Mouse (Mus musculus): ENCODE results near the gene Mrpl24. TPM values are rescaled to one million over a fixed set of nuclear protein-coding genes. Genes with fewer than 3 reads are reported as not detected.

Gene Mrpl24
- polyA plus RNA-seq, 1 experiment from 2014 or later, result 67.9 TPM

DNA sequence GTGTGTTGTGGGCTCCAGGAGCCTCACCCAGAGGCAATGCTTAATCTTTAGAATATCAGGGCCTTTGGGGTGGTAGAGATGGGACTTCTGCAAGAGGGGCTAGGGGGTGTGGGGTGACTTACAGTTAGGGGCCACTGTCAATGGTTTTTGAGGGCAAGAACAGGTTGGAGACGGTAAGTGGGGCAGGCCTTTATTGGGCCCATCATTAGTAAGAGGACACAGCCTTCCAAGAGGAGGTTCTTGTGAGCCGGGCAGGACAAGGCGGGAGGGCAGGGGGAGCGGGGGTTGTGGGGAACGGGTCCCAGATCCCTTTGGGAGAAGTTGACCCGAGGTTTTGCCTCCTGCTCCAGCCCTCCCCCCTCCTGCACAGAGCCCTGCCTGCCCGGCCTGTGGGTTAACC is 5.8 kb upstream of the Mrpl24 start:
- Histone ChIP-seq H3K27ac (replicated peaks in 1 of 2; ENCODE audit: control insufficient read depth in 1 of 2, insufficient read depth in 1 of 2, low read depth in 2 of 2, low read length in 2 of 2) (no peak overlapping the region), H3K4me1 (ENCODE audit: control insufficient read depth in 2 of 2, insufficient read depth in 2 of 2, low read length in 2 of 2) (peaks cover 18 to 30% of the 10 kb centered on the region in 2 experiments), H3K36me3 (ENCODE audit: control insufficient read depth, insufficient read depth, low read length) (peaks cover 47% of the 10 kb centered on the region), H3K4me2 (ENCODE audit: low read length) (no peak overlapping the region), H3K27me3 (ENCODE audit: control insufficient read depth, insufficient read depth, low read length) (no peaks in the 10 kb centered on the region), H3K9me3 (ENCODE audit: control insufficient read depth, low read length) (no peaks in the 10 kb centered on the region), H3K4me3 (ENCODE audit: control insufficient read depth in 1 of 2, insufficient read depth in 1 of 2, low read depth in 1 of 2, low read length in 2 of 2) (no peak overlapping the region), H3K9ac (ENCODE audit: low read length) (no peak overlapping the region)
- 75% methylated on average over 7 of the region's 7 CpGs for WGBS
- no peak for ATAC-seq (ENCODE audit: insufficient number of reproducible peaks, insufficient read depth, low FRiP score, low read depth)

DNA sequence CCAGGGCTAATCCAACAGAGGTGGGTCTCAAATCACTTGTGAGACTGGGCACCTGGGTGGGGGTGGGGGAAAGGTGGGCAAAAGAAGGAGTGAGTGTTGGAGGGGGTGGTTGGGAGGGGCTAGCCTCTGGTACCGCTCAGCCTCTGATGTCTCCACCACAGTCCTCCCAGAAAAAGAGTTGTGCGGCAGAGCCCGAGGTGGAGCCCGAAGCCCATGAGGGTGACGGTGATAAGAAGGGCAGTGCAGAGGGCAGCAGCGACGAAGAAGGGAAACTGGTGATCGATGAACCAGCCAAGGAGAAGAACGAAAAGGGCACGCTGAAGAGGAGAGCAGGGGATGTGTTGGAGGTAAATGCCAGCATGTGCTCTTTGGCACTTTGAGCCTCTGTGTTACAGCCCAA is 5.4 kb upstream of the Mrpl24 start:
- Histone ChIP-seq H3K9me3 (ENCODE audit: control insufficient read depth, low read length) (no peaks in the 10 kb centered on the region), H3K9ac (ENCODE audit: low read length) (no peak overlapping the region), H3K4me3 (ENCODE audit: control insufficient read depth in 1 of 2, insufficient read depth in 1 of 2, low read depth in 1 of 2, low read length in 2 of 2) (no peak overlapping the region), H3K4me2 (ENCODE audit: low read length) (no peak overlapping the region), H3K4me1 (ENCODE audit: control insufficient read depth in 2 of 2, insufficient read depth in 2 of 2, low read length in 2 of 2) (peaks cover 14 to 28% of the 10 kb centered on the region in 2 experiments), H3K36me3 (ENCODE audit: control insufficient read depth, insufficient read depth, low read length) (peaks cover 47% of the 10 kb centered on the region), H3K27me3 (ENCODE audit: control insufficient read depth, insufficient read depth, low read length) (no peaks in the 10 kb centered on the region), H3K27ac (replicated peaks in 1 of 2; ENCODE audit: control insufficient read depth in 1 of 2, insufficient read depth in 1 of 2, low read depth in 2 of 2, low read length in 2 of 2) (no peak overlapping the region)
- no peak for ATAC-seq (ENCODE audit: insufficient number of reproducible peaks, insufficient read depth, low FRiP score, low read depth)
- 94% methylated on average over 10 of the region's 10 CpGs for WGBS

DNA sequence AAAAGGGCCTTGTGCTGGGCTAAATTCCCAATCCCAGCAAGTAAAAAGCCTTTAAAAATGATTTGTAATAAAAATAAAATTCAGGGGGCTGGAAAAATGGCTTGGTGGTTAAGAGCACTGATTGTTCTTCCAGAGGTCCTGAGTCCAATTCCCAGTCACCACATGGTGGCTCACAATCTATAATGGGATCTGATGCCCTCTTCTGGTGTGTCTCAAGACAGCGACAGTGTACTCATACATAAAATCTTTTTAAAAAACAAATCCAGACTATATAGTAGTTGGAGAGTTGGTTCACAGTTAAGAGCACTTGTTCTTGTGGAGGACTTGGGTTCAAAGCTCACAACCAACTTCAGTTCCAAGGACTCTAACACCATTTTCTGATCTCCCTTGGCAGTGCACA is 2.3 kb upstream of the Mrpl24 start:
- Histone ChIP-seq H3K4me2 (ENCODE audit: low read length) (no peak overlapping the region), H3K4me1 (ENCODE audit: control insufficient read depth in 2 of 2, insufficient read depth in 2 of 2, low read length in 2 of 2) (peaks cover 0 to 10% of the 10 kb centered on the region in 2 experiments; a peak in 2 of 4 replicates), H3K4me3 (ENCODE audit: control insufficient read depth in 1 of 2, insufficient read depth in 1 of 2, low read depth in 1 of 2, low read length in 2 of 2) (no peak overlapping the region), H3K27me3 (ENCODE audit: control insufficient read depth, insufficient read depth, low read length) (no peaks in the 10 kb centered on the region), H3K9ac (ENCODE audit: low read length) (no peak overlapping the region), H3K27ac (replicated peaks in 1 of 2; ENCODE audit: control insufficient read depth in 1 of 2, insufficient read depth in 1 of 2, low read depth in 2 of 2, low read length in 2 of 2) (no peak overlapping the region), H3K9me3 (ENCODE audit: control insufficient read depth, low read length) (no peaks in the 10 kb centered on the region), H3K36me3 (ENCODE audit: control insufficient read depth, insufficient read depth, low read length) (peaks cover 51% of the 10 kb centered on the region)
- 78% methylated on average over 1 of the region's 1 CpGs for WGBS
- ATAC-seq (ENCODE audit: insufficient number of reproducible peaks, insufficient read depth, low FRiP score, low read depth), result no peak

DNA sequence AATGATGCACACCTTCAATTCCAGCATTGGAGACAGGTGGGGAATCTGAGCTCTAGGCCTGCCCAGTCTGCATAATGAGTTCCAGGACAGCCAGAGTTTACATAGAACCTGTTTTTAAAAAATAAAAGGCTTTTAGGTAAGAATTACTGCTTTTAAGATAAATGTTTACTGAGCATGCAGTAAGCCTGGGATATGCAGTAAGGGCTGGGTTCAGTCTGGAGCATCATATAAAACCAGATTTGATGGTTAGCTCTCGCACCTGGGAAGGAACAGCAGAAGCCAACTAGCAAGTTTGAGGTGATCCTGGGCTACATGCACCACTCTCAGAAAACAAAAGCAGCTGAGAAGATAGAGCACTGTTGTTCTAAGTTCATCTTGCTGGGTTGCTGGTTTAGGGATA is 755 bp upstream of the Mrpl24 start:
- peaks cover 60% of the 10 kb centered on the region for H3K36me3 ChIP-seq (ENCODE audit: control insufficient read depth, insufficient read depth, low read length)
- H3K27ac ChIP-seq (replicated peaks in 1 of 2; ENCODE audit: control insufficient read depth in 1 of 2, insufficient read depth in 1 of 2, low read depth in 2 of 2, low read length in 2 of 2), result peak overlapping the region in 1 of 2 experiments; percentile 84; a peak in 1 of 4 replicates

GRCm38 (mm10) chr3:87920270-87920943 is 1.1 kb downstream of the Mrpl24 start:
- 63% methylated on average over 9 of the region's 9 CpGs for WGBS
- H3K4me3 ChIP-seq (ENCODE audit: control insufficient read depth in 1 of 2, insufficient read depth in 1 of 2, low read depth in 1 of 2, low read length in 2 of 2), result peak overlapping the region in 1 of 2 experiments; percentile 70; a peak in 2 of 4 replicates
- H3K9ac ChIP-seq (ENCODE audit: low read length), result peak overlapping the region; percentile 85
- no peak overlapping the region for H3K27ac ChIP-seq (replicated peaks in 1 of 2; ENCODE audit: control insufficient read depth in 1 of 2, insufficient read depth in 1 of 2, low read depth in 2 of 2, low read length in 2 of 2)
- H3K36me3 ChIP-seq (ENCODE audit: control insufficient read depth, insufficient read depth, low read length), result peaks cover 60% of the 10 kb centered on the region
- H3K4me2 ChIP-seq (ENCODE audit: low read length), result peak overlapping the region; percentile 72
- no peak for ATAC-seq (ENCODE audit: insufficient number of reproducible peaks, insufficient read depth, low FRiP score, low read depth)
- H3K9me3 ChIP-seq (ENCODE audit: control insufficient read depth, low read length), result no peaks in the 10 kb centered on the region
- H3K4me1 ChIP-seq (ENCODE audit: control insufficient read depth in 2 of 2, insufficient read depth in 2 of 2, low read length in 2 of 2), result peaks cover 0 to 10% of the 10 kb centered on the region in 2 experiments; a peak in 2 of 4 replicates
- no peaks in the 10 kb centered on the region for H3K27me3 ChIP-seq (ENCODE audit: control insufficient read depth, insufficient read depth, low read length)

More for the DNA sequence above, 755 bp upstream of the Mrpl24 start:
- Histone ChIP-seq H3K4me2 (ENCODE audit: low read length) (peak overlapping the region; percentile 72; the same call in 1 of the 2 replicates), H3K4me1 (ENCODE audit: control insufficient read depth in 2 of 2, insufficient read depth in 2 of 2, low read length in 2 of 2) (peaks cover 0 to 10% of the 10 kb centered on the region in 2 experiments; a peak in 2 of 4 replicates), H3K9ac (ENCODE audit: low read length) (no peak overlapping the region), H3K9me3 (ENCODE audit: control insufficient read depth, low read length) (no peaks in the 10 kb centered on the region), H3K4me3 (ENCODE audit: control insufficient read depth in 1 of 2, insufficient read depth in 1 of 2, low read depth in 1 of 2, low read length in 2 of 2) (no peak overlapping the region), H3K27me3 (ENCODE audit: control insufficient read depth, insufficient read depth, low read length) (no peaks in the 10 kb centered on the region)
- no peak for ATAC-seq (ENCODE audit: insufficient number of reproducible peaks, insufficient read depth, low FRiP score, low read depth)
- WGBS, result 85% methylated on average over 1 of the region's 1 CpGs

DNA sequence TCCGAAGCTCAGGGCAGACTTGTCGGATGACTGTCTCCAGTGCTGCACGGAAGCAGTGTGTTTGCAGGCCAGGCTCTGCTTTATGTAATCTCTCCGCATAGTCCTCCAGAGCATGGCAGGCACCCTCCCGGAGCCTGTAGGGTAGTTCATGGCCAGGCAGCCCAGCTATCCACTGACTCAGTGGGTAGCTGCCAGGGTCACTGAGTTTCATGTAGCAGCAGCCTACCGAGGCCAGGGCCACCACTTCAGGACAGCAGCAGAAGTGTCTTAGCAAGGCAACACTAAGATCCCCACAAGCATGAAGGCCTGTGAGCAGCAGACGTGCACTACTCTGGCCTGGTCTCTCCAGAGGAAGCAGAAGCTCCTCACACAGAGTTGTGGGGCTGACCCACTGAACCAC is 5.7 kb downstream of the Mrpl24 start:
- Histone ChIP-seq H3K9ac (ENCODE audit: low read length) (no peak overlapping the region), H3K9me3 (ENCODE audit: control insufficient read depth, low read length) (no peaks in the 10 kb centered on the region), H3K4me3 (ENCODE audit: control insufficient read depth in 1 of 2, insufficient read depth in 1 of 2, low read depth in 1 of 2, low read length in 2 of 2) (no peak overlapping the region), H3K4me1 (ENCODE audit: control insufficient read depth in 2 of 2, insufficient read depth in 2 of 2, low read length in 2 of 2) (peaks cover 3 to 14% of the 10 kb centered on the region in 2 experiments; a peak in 3 of 4 replicates), H3K27me3 (ENCODE audit: control insufficient read depth, insufficient read depth, low read length) (no peaks in the 10 kb centered on the region), H3K36me3 (ENCODE audit: control insufficient read depth, insufficient read depth, low read length) (peaks cover 63% of the 10 kb centered on the region), H3K27ac (replicated peaks in 1 of 2; ENCODE audit: control insufficient read depth in 1 of 2, insufficient read depth in 1 of 2, low read depth in 2 of 2, low read length in 2 of 2) (no peak overlapping the region), H3K4me2 (ENCODE audit: low read length) (no peak overlapping the region)
- 82% methylated on average over 7 of the region's 7 CpGs for WGBS
- ATAC-seq (ENCODE audit: insufficient number of reproducible peaks, insufficient read depth, low FRiP score, low read depth), result no peak

- H3K9ac ChIP-seq (ENCODE audit: low read length), result no peak overlapping the region
- H3K27me3 ChIP-seq (ENCODE audit: control insufficient read depth, insufficient read depth, low read length), result no peaks in the 10 kb centered on the region
- H3K27ac ChIP-seq (replicated peaks in 1 of 2; ENCODE audit: control insufficient read depth in 1 of 2, insufficient read depth in 1 of 2, low read depth in 2 of 2, low read length in 2 of 2), result no peak overlapping the region
- no peaks in the 10 kb centered on the region for H3K9me3 ChIP-seq (ENCODE audit: control insufficient read depth, low read length)
- H3K4me1 ChIP-seq (ENCODE audit: control insufficient read depth in 2 of 2, insufficient read depth in 2 of 2, low read length in 2 of 2), result peaks cover 3 to 13% of the 10 kb centered on the region in 2 experiments; a peak in 3 of 4 replicates
- ATAC-seq (ENCODE audit: insufficient number of reproducible peaks, insufficient read depth, low FRiP score, low read depth), result no peak
- peaks cover 64% of the 10 kb centered on the region for H3K36me3 ChIP-seq (ENCODE audit: control insufficient read depth, insufficient read depth, low read length)
- 89% methylated on average over 5 of the region's 5 CpGs for WGBS
- H3K4me2 ChIP-seq (ENCODE audit: low read length), result no peak overlapping the region
- no peak overlapping the region for H3K4me3 ChIP-seq (ENCODE audit: control insufficient read depth in 1 of 2, insufficient read depth in 1 of 2, low read depth in 1 of 2, low read length in 2 of 2)
Measured at GRCm38 (mm10) chr3:87927452-87927851, 8.1 kb downstream of the Mrpl24 start.

Measured in heart, embryonic 14.5 days (tissue).